Mouse (Mus musculus): ENCODE measurements at regions not wholly inside any gene's neighbourhood (a gene's known extent, or its start where the extent isn't known, plus 50 kb on each side); places are given as distances from the start of the nearest gene placed in this dataset.
"Not testable (repeated sequence)": the region's sequence is repeated elsewhere in the genome, so short reads cannot be mapped to it uniquely, and the experiment has no call there.

GRCm38 (mm10) chr4:3437380-3437779 is 252.2 kb upstream of the Vmn1r3 start:
- not testable (repeated sequence) for TF ChIP-seq POLR2A (IDR thresholded peaks at IDR 0.05; ENCODE audit: control insufficient read depth in 1 of 2, insufficient read depth in 1 of 2, low read depth in 1 of 2, low read length in 2 of 2, poor library complexity in 1 of 2); CTCF (IDR thresholded peaks at IDR 0.05 in 2 of 3, conservative IDR thresholded peaks at IDR 0.05 in 1 of 3; ENCODE audit: control insufficient read depth in 1 of 3, insufficient read depth in 1 of 3, low read depth in 2 of 3, low read length in 3 of 3, poor library complexity in 1 of 3, severe bottlenecking in 1 of 3); GABPA (IDR thresholded peaks at IDR 0.05; ENCODE audit: low read depth, low read length); SIN3A (IDR thresholded peaks at IDR 0.05; ENCODE audit: low read length)

All from MEL (cell line).